Mouse (Mus musculus) embryo, embryonic 10.5 days (tissue): ENCODE data around the gene Gm3435.
"Not testable (repeated sequence)": the region's sequence is repeated elsewhere in the genome, so short reads cannot be mapped to it uniquely, and the experiment has no call there.

Source experiments
- DNase-seq: peaks from one replicate; pipeline ENCODE4 v3.0.0-alpha.2; 2015; ENCODE audit warnings: low spot score

Gene Gm3435

GRCm38 (mm10) chr17:15009706-15010413 lies at the start of gene Gm3435:
TSS of gene Gm3435 (plus strand) at chr17:15010176.
- DNase-seq = not testable (repeated sequence)

GRCm38 (mm10) chr17:14960520-14960919 lies 49.5 kb upstream of the Gm3435 start:
- peak; percentile 26 for DNase-seq

- DNase-seq = peak; percentile 28
Measured at GRCm38 (mm10) chr17:14960951-14961556, 48.9 kb upstream of the Gm3435 start, which contains the start of gene Phf10. TSS of gene Phf10 (minus strand) at chr17:14961273.

- not testable (repeated sequence) for DNase-seq
Measured at GRCm38 (mm10) chr17:14961557-14962154, 48.3 kb upstream of the Gm3435 start.

GRCm38 (mm10) chr17:14968373-14968913 lies 41.5 kb upstream of the Gm3435 start:
- DNase-seq = not testable (repeated sequence)

GRCm38 (mm10) chr17:14977718-14978361 lies 32.1 kb upstream of the Gm3435 start:
- not testable (repeated sequence) for DNase-seq

GRCm38 (mm10) chr17:14978362-14979038 lies 31.5 kb upstream of the Gm3435 start, which contains the start of the genes 9030025P20Rik and Gm3417:
TSS of gene 9030025P20Rik (plus strand) at chr17:14978468.
TSS of gene Gm3417 (minus strand) at chr17:14978790.
- DNase-seq = not testable (repeated sequence)

- not testable (repeated sequence) for DNase-seq
Measured at GRCm38 (mm10) chr17:14990116-14990702, 19.8 kb upstream of the Gm3435 start.

GRCm38 (mm10) chr17:14992522-14993138 lies 17.3 kb upstream of the Gm3435 start:
- DNase-seq = not testable (repeated sequence)

- DNase-seq = not testable (repeated sequence)
Measured at GRCm38 (mm10) chr17:14993139-14993832, 16.7 kb upstream of the Gm3435 start.

- DNase-seq = not testable (repeated sequence)
Measured at GRCm38 (mm10) chr17:14994140-14994539, 15.8 kb upstream of the Gm3435 start.

GRCm38 (mm10) chr17:15000047-15000446 lies 9.9 kb upstream of the Gm3435 start:
- not testable (repeated sequence) for DNase-seq

- DNase-seq = not testable (repeated sequence)
Measured at GRCm38 (mm10) chr17:15009088-15009487, 888 bp upstream of the Gm3435 start.

- DNase-seq = not testable (repeated sequence)
Measured at GRCm38 (mm10) chr17:15021503-15022220, 11.7 kb downstream of the Gm3435 start.

GRCm38 (mm10) chr17:15023878-15024492 lies 14.0 kb downstream of the Gm3435 start:
- not testable (repeated sequence) for DNase-seq

GRCm38 (mm10) chr17:15024502-15025193 lies 14.7 kb downstream of the Gm3435 start:
- DNase-seq = not testable (repeated sequence)

GRCm38 (mm10) chr17:15025513-15025912 lies 15.5 kb downstream of the Gm3435 start:
- not testable (repeated sequence) for DNase-seq

- not testable (repeated sequence) for DNase-seq
Measured at GRCm38 (mm10) chr17:15031414-15031813, 21.4 kb downstream of the Gm3435 start.
